Mouse (Mus musculus): ENCODE data around the gene Ninl.

DNA sequence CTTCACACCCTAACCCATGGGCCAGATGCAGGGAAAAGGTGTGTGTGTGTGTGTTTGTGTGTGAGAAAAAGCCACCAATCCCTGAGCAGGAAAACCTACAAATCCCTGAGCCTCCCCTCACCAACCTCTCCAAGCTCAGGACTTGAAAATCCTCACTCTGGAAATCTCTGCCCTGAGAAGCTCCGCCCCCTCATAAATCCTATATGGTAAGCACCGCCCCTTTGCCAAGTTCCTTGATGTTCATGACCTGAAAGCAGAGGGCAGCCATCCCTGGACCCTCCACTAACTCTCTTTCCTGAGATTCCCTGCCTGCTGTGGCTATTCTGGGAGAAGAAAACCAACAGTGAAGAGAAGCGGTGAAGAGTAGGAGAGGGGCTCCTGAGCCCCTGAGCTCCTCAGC lies 40.2 kb downstream of the Ninl start:
- TF ChIP-seq CTCF (IDR thresholded peaks at IDR 0.05; ENCODE audit: low read depth, low read length) (no peak), GATA2 (IDR thresholded peaks at IDR 0.05; ENCODE audit: borderline replicate concordance, low read depth, low read length) (no peak)
